Mouse (Mus musculus) CH12.LX (cell line): Measurements from ENCODE around the gene Ankrd27. TPM values are rescaled to one million over a fixed set of nuclear protein-coding genes. Genes with fewer than 3 reads are reported as not detected.

Experiments used
- DNase-seq: peaks from one replicate; pipeline ENCODE4 v3.0.0-alpha.2; 2013; ENCODE audit errors: extremely low read depth
- H3K27ac ChIP-seq: 2 replicates; pipeline ENCODE4 v1.5.1; 2012; ENCODE audit warnings: low read depth, mild to moderate bottlenecking, control low read depth, moderate library complexity; ENCODE audit not compliant: insufficient read depth
- H3K27me3 ChIP-seq: replicated peaks from 2 replicates; pipeline ENCODE3; 2012; ENCODE audit warnings: inconsistent platforms
- H3K36me3 ChIP-seq, 2 experiments: replicated peaks in 1 of 2; 2 replicates each; pipeline versions ENCODE3 to v1.6.1; 2012; ENCODE audit warnings: inconsistent platforms in 1 of 2, low read length in 1 of 2, mild to moderate bottlenecking in 1 of 2, mixed read lengths in 1 of 2, moderate library complexity in 1 of 2; ENCODE audit not compliant: control insufficient read depth in 1 of 2, insufficient read depth in 1 of 2
- H3K4me1 ChIP-seq, 2 experiments: 2 replicates each; pipeline ENCODE4 v1.6.1; 2012; ENCODE audit warnings: inconsistent platforms in 1 of 2, moderate library complexity in 1 of 2; ENCODE audit not compliant: insufficient read depth in 2 of 2, control insufficient read depth in 1 of 2
- H3K4me2 ChIP-seq: 2 replicates; pipeline ENCODE4 v1.6.1; 2012; ENCODE audit warnings: low read depth, mild to moderate bottlenecking, control low read depth; ENCODE audit not compliant: poor library complexity, insufficient read depth, severe bottlenecking
- H3K4me3 ChIP-seq, 3 experiments: fragments of 150-350 bp in 1 of 3; sonication (generic) in 1 of 3; replicated peaks in 1 of 3; 2 replicates each; pipeline versions ENCODE3 to v1.5.1; 2011 to 2012; ENCODE audit warnings: low read depth in 2 of 3, low read length in 2 of 3, mild to moderate bottlenecking in 2 of 3, moderate library complexity in 2 of 3, control low read depth in 1 of 3, improper control_type of control experiment in 1 of 3, inconsistent platforms in 1 of 3, mixed read lengths in 1 of 3; ENCODE audit not compliant: poor library complexity in 1 of 3
- H3K79me2 ChIP-seq: replicated peaks from 2 replicates; pipeline ENCODE4 v1.6.1; 2012; ENCODE audit warnings: mild to moderate bottlenecking, moderate library complexity; ENCODE audit not compliant: control insufficient read depth, poor library complexity, insufficient read depth, severe bottlenecking; ENCODE audit errors: extremely low read depth
- H3K9ac ChIP-seq: 2 replicates; pipeline ENCODE4 v1.6.1; 2012; ENCODE audit warnings: low read depth, mild to moderate bottlenecking, control low read depth, moderate library complexity; ENCODE audit not compliant: insufficient read depth
- H3K9me3 ChIP-seq: replicated peaks from 2 replicates; pipeline ENCODE3; 2012; ENCODE audit warnings: low read length, inconsistent platforms, mixed read lengths
- CHD1 ChIP-seq: IDR thresholded peaks from 2 replicates; pipeline ENCODE4 v1.6.1; 2012; ENCODE audit warnings: low read depth, low read length, improper control_type of control experiment, inconsistent platforms
- CTCF ChIP-seq, 2 experiments: IDR thresholded peaks in 1 of 2; conservative IDR thresholded peaks in 1 of 2; 2 replicates each; pipeline ENCODE4 v1.5.1; 2011 to 2012; ENCODE audit warnings: low read depth in 2 of 2, low read length in 2 of 2, improper control_type of control experiment in 1 of 2, inconsistent platforms in 1 of 2, mild to moderate bottlenecking in 1 of 2, moderate library complexity in 1 of 2
- EP300 ChIP-seq: IDR thresholded peaks from 2 replicates; pipeline ENCODE4 v1.6.1; 2011; ENCODE audit warnings: low read length, improper control_type of control experiment
- HCFC1 ChIP-seq: IDR thresholded peaks from 2 replicates; pipeline ENCODE4 v1.6.1; 2012; ENCODE audit warnings: low read depth, mild to moderate bottlenecking, inconsistent platforms, low read length, improper control_type of control experiment
- IRF4 ChIP-seq: IDR thresholded peaks from 2 replicates; pipeline ENCODE4 v1.6.1; 2014; ENCODE audit warnings: low read depth, mild to moderate bottlenecking, inconsistent platforms, low read length, improper control_type of control experiment
- MAX ChIP-seq: IDR thresholded peaks from 2 replicates; pipeline ENCODE4 v1.6.1; 2011; ENCODE audit warnings: low read length, improper control_type of control experiment
- MAZ ChIP-seq: IDR thresholded peaks from 2 replicates; pipeline ENCODE4 v1.6.1; 2012; ENCODE audit warnings: low read depth, mild to moderate bottlenecking, inconsistent platforms, low read length, improper control_type of control experiment, moderate library complexity
- MYC ChIP-seq: IDR thresholded peaks from 2 replicates; pipeline ENCODE4 v1.6.1; 2011; ENCODE audit warnings: low read depth, mild to moderate bottlenecking, improper control_type of control experiment, low read length
- NELFE ChIP-seq: IDR thresholded peaks from 2 replicates; pipeline ENCODE4 v1.6.1; 2011; ENCODE audit warnings: low read depth, low read length, improper control_type of control experiment
- PAX5 ChIP-seq: IDR thresholded peaks from 2 replicates; pipeline ENCODE4 v1.6.1; 2012; ENCODE audit warnings: low read length, inconsistent platforms, mixed read lengths
- POLR2AphosphoS2 ChIP-seq: IDR thresholded peaks from 2 replicates; pipeline ENCODE4 v1.6.1; 2011; ENCODE audit warnings: low read depth, low read length, improper control_type of control experiment
- RAD21 ChIP-seq: IDR thresholded peaks from 2 replicates; pipeline ENCODE4 v1.6.1; 2011; ENCODE audit warnings: low read depth, mild to moderate bottlenecking, low read length, improper control_type of control experiment, moderate library complexity
- RCOR1 ChIP-seq: conservative IDR thresholded peaks from 2 replicates; pipeline ENCODE4 v1.6.1; 2012; ENCODE audit warnings: low read depth, mild to moderate bottlenecking, inconsistent platforms, low read length, improper control_type of control experiment
- SIN3A ChIP-seq: IDR thresholded peaks from 2 replicates; pipeline ENCODE4 v1.6.1; 2012; ENCODE audit warnings: low read length, improper control_type of control experiment, inconsistent platforms
- SMC3 ChIP-seq: IDR thresholded peaks from 2 replicates; pipeline ENCODE4 v1.6.1; 2011; ENCODE audit warnings: low read depth, low read length, improper control_type of control experiment
- TBP ChIP-seq: conservative IDR thresholded peaks from 2 replicates; pipeline ENCODE4 v1.6.1; 2011; ENCODE audit warnings: low read depth, low read length, improper control_type of control experiment
- TCF12 ChIP-seq: IDR thresholded peaks from 2 replicates; pipeline ENCODE4 v1.6.1; 2014; ENCODE audit warnings: low read depth, mild to moderate bottlenecking, inconsistent platforms, low read length, improper control_type of control experiment
- UBTF ChIP-seq: IDR thresholded peaks from 2 replicates; pipeline ENCODE4 v1.6.1; 2012; ENCODE audit warnings: low read depth, mild to moderate bottlenecking, inconsistent platforms, low read length, improper control_type of control experiment, moderate library complexity
- ZNF384 ChIP-seq: IDR thresholded peaks from 2 replicates; pipeline ENCODE4 v1.6.1; 2012; ENCODE audit warnings: low read depth, low read length, improper control_type of control experiment, inconsistent platforms
- dilution Hi-C: fragments of 300-500 bp; cut with MboI; formaldehyde crosslinking; loops from 2 replicates; pipeline ENCODE4 v1.14.3; 2020; ENCODE audit warnings: low sequenced_read_pairs; ENCODE audit not compliant: extremely low pct_unique_long_range_greater_than_20kb, extremely low pct_ligation_motif_present
- in situ Hi-C: fragments of 300-500 bp; cut with MboI; formaldehyde crosslinking; loops from 3 replicates; pipeline ENCODE4 v1.14.3; 2019; ENCODE audit warnings: low sequenced_read_pairs, low pct_ligation_motif_present, low pct_unique_long_range_greater_than_20kb, mixed read lengths
- polyA plus RNA-seq: library from polyadenylated mRNA; unstranded; fragments of >175 nt; gene quantifications from 2 replicates; pipeline ENCODE4 v1.2.1, GENCODE M21; 2012; ENCODE audit warnings: low read depth; ENCODE audit not compliant: insufficient read length
- total RNA-seq, 2 experiments: library from RNA; depleted of rRNA; stranded (reverse); fragments of 300-350 nt in 1 of 2; fragments of >200 nt in 1 of 2; gene quantifications; 2 replicates each; pipeline ENCODE4 v1.2.3; 2012 to 2014

Ankrd27 gene
- total and polyA plus RNA-seq, 3 experiments, result 38.6 to 49.1 (median 39.0) TPM

DNA sequence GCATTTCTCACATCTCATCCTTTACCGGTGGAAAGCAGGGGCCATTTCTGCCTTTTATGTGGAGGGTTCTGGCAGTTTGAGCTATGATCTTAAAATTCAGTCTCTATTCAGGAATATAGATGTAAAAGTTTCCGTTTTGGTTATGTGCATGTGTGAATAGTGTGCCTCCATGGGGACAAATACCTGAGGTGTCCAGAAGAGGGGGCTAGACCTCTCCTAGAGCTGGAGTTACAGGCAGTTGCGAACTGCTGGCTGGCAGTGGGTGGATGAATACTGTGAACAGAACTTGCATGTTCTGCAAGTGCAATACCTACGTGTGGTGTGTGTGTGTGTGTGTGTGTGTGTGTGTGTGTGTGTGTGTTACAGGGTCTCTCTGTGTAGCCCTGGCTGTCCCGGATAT, 3.3 kb upstream of the Ankrd27 start:
- Histone ChIP-seq H3K4me1 (peaks cover 8 to 20% of the 10 kb centered on the region in 2 experiments), H3K27ac (no peak overlapping the region), H3K4me2 (no peak overlapping the region), H3K9me3 (peaks cover 4% of the 10 kb centered on the region), H3K27me3 (peaks cover 32% of the 10 kb centered on the region), H3K36me3 (no peaks in the 10 kb centered on the region), H3K79me2 (0 out of 2 replicates have a peak, but pooled peaks cover 4% of the 10 kb centered on the region), H3K9ac (no peak overlapping the region), H3K4me3 (no peak overlapping the region)
- TF ChIP-seq CTCF (conservative IDR thresholded peaks at IDR 0.05 in 1 of 2, IDR thresholded peaks at IDR 0.05 in 1 of 2; ENCODE audit: low read depth in 2 of 2, low read length in 2 of 2) (peak in 1 of 2 experiments; percentile 60; a peak in 2 of 4 replicates), RAD21 (peak; percentile 32), SMC3 (peak; percentile 35), SIN3A (no peak)
- DNase-seq, result peak; percentile 36
- dilution Hi-C loops (no loop called here), in situ Hi-C loops (no loop called here)

DNA sequence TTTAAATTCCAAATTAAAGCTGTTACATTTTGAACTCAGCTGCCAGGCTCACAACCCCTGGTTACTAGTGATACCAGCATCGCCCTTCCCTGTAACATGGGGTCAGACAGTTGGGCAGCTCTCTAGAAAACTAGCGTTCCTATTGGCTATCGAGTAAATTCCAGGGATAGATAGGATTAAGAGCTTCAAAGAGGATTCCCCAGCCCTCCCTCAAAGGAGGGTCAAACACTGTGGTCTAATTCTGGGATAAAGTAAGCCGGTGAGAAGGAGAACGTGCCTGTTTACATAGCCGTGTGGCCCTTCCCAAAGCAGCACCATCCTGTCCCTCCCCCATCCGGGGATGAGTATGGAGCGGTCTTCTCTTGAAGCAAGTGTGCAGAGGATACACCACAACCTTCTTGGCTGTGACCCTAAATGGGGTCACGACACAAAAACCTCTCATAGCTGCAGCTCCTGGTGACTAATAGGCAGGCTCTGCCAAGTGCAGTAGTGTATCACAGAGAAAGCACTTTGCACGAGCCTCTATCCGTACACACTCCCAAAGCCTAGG, 2.5 kb upstream of the Ankrd27 start:
- in situ Hi-C loops, result no loop called here
- H3K36me3 ChIP-seq, result peaks cover 0 to 2% of the 10 kb centered on the region in 2 experiments
- no peak overlapping the region for H3K27ac ChIP-seq

GRCm38 (mm10) chr7:35584068-35584785, 1.8 kb upstream of the Ankrd27 start:
- 0 out of 2 replicates have a peak, but pooled peaks cover 4% of the 10 kb centered on the region for H3K79me2 ChIP-seq
- TF ChIP-seq ZNF384 (no peak), NELFE (no peak), POLR2AphosphoS2 (no peak)
- TF ChIP-seq, all 38 proteins: peak for 0
- Histone ChIP-seq H3K27me3 (peaks cover 25% of the 10 kb centered on the region), H3K9ac (no peak overlapping the region), H3K4me1 (peaks cover 8 to 34% of the 10 kb centered on the region in 2 experiments), H3K4me3 (peak overlapping the region in 1 of 3 experiments; percentile 60), H3K27ac (no peak overlapping the region), H3K36me3 (peaks cover 0 to 7% of the 10 kb centered on the region in 2 experiments), H3K4me2 (peak overlapping the region; percentile 89), H3K9me3 (peaks cover 4% of the 10 kb centered on the region)
- no peak for DNase-seq
- in situ Hi-C loops, result no loop called here
- dilution Hi-C loops, result no loop called here

More for the DNA sequence above, 2.5 kb upstream of the Ankrd27 start:
- dilution Hi-C loops, result no loop called here
- H3K27me3 ChIP-seq, result peaks cover 27% of the 10 kb centered on the region
- DNase-seq, result no peak
- peaks cover 8 to 29% of the 10 kb centered on the region in 2 experiments for H3K4me1 ChIP-seq
- TF ChIP-seq RCOR1 (no peak), PAX5 (no peak), TBP (no peak), EP300 (no peak), UBTF (no peak), POLR2AphosphoS2 (no peak), MAZ (no peak), TCF12 (no peak), MYC (no peak), IRF4 (no peak), MAX (no peak), CHD1 (no peak), SMC3 (no peak), HCFC1 (no peak)
- H3K9me3 ChIP-seq, result peaks cover 4% of the 10 kb centered on the region
- H3K79me2 ChIP-seq, result 0 out of 2 replicates have a peak, but pooled peaks cover 4% of the 10 kb centered on the region
- H3K4me2 ChIP-seq, result no peak overlapping the region
- H3K4me3 ChIP-seq, result no peak overlapping the region
- no peak overlapping the region for H3K9ac ChIP-seq
